Mouse (Mus musculus): ENCODE measurements around the gene Anapc11. TPM values are rescaled to one million over a fixed set of nuclear protein-coding genes. Genes with fewer than 3 reads are reported as not detected.

The Anapc11 gene
- total RNA-seq, 2 experiments from 2014 or later, result 21.9 to 110 TPM

GRCm38 (mm10) chr11:120634810-120635209 lies 36.6 kb downstream of the Anapc11 start:
- ATAC-seq (replicated peaks; ENCODE audit: low FRiP score, low TSS enrichment, poor library complexity, severe bottlenecking), result no peak

- ATAC-seq (replicated peaks; ENCODE audit: low FRiP score, low TSS enrichment, poor library complexity, severe bottlenecking), result no peak
Measured at GRCm38 (mm10) chr11:120641255-120641654, 43.0 kb downstream of the Anapc11 start.

- no peak for ATAC-seq (replicated peaks; ENCODE audit: low FRiP score, low TSS enrichment, poor library complexity, severe bottlenecking)
Measured at GRCm38 (mm10) chr11:120641869-120642268, 43.6 kb downstream of the Anapc11 start.

- ATAC-seq (replicated peaks; ENCODE audit: low FRiP score, low TSS enrichment, poor library complexity, severe bottlenecking), result peak; percentile 48
Measured at GRCm38 (mm10) chr11:120642939-120643600, 44.8 kb downstream of the Anapc11 start.

GRCm38 (mm10) chr11:120643601-120643987 lies 45.4 kb downstream of the Anapc11 start, which contains the start of gene Pycr1:
TSS of gene Pycr1 (minus strand) at chr11:120643769.
- ATAC-seq (replicated peaks; ENCODE audit: low FRiP score, low TSS enrichment, poor library complexity, severe bottlenecking), result peak; percentile 97

- no peak for ATAC-seq (replicated peaks; ENCODE audit: low FRiP score, low TSS enrichment, poor library complexity, severe bottlenecking)
Measured at GRCm38 (mm10) chr11:120647047-120647830, 49.0 kb downstream of the Anapc11 start.

GRCm38 (mm10) chr11:120648001-120648476 lies 49.8 kb downstream of the Anapc11 start, which contains the start of gene Myadml2:
TSS of gene Myadml2 (minus strand) at chr11:120648158.
- no peak for ATAC-seq (replicated peaks; ENCODE audit: low FRiP score, low TSS enrichment, poor library complexity, severe bottlenecking)

- no peak for ATAC-seq (replicated peaks; ENCODE audit: low FRiP score, low TSS enrichment, poor library complexity, severe bottlenecking)
Measured at GRCm38 (mm10) chr11:120651872-120652271, 53.7 kb downstream of the Anapc11 start.

GRCm38 (mm10) chr11:120654741-120655140 lies 56.5 kb downstream of the Anapc11 start:
- ATAC-seq (replicated peaks; ENCODE audit: low FRiP score, low TSS enrichment, poor library complexity, severe bottlenecking), result no peak

- no peak for ATAC-seq (replicated peaks; ENCODE audit: low FRiP score, low TSS enrichment, poor library complexity, severe bottlenecking)
Measured at GRCm38 (mm10) chr11:120657301-120657700, 59.1 kb downstream of the Anapc11 start.

Other genes with a start within 250 kb of the Anapc11 start
Only the 30 nearest of the 35 such genes appear.
- gene Nploc4, start 160.7 kb upstream of the Anapc11 start, total RNA-seq (2014; fragmentation: Nextera tagmentation), result 59.3 and 65.2 TPM in 2 replicates
- gene Nploc4, start 160.7 kb upstream of the Anapc11 start, total RNA-seq (2017), result 32.5 and 41.1 TPM in 2 replicates
- not detected in 2 replicates for gene Tspan10, start 155.8 kb upstream of the Anapc11 start, total RNA-seq (2014; fragmentation: Nextera tagmentation)
- not detected in 2 replicates for gene Tspan10, start 155.8 kb upstream of the Anapc11 start, total RNA-seq (2017)
- 0.37 TPM in 1 of 2 replicates, not detected in the other for gene Pde6g, start 144.9 kb upstream of the Anapc11 start, total RNA-seq (2014; fragmentation: Nextera tagmentation)
- 0.38 TPM in 1 of 2 replicates, not detected in the other for gene Pde6g, start 144.9 kb upstream of the Anapc11 start, total RNA-seq (2017)
- 8.0 and 20.5 TPM in 2 replicates for gene Oxld1, start 140.4 kb upstream of the Anapc11 start, total RNA-seq (2014; fragmentation: Nextera tagmentation)
- 14.0 and 27.9 TPM in 2 replicates for gene Oxld1, start 140.4 kb upstream of the Anapc11 start, total RNA-seq (2017)
- 36.1 and 67.6 TPM in 2 replicates for gene Ccdc137, start 140.3 kb upstream of the Anapc11 start, total RNA-seq (2014; fragmentation: Nextera tagmentation)
- 70.0 and 99.8 TPM in 2 replicates for gene Ccdc137, start 140.3 kb upstream of the Anapc11 start, total RNA-seq (2017)
- gene Arl16, start 130.8 kb upstream of the Anapc11 start, total RNA-seq (2014; fragmentation: Nextera tagmentation), result 11.2 and 14.7 TPM in 2 replicates
- 8.8 and 21.9 TPM in 2 replicates for gene Arl16, start 130.8 kb upstream of the Anapc11 start, total RNA-seq (2017)
- gene Mrpl12, start 113.8 kb upstream of the Anapc11 start, total RNA-seq (2014; fragmentation: Nextera tagmentation), result 165 and 221 TPM in 2 replicates
- gene Mrpl12, start 113.8 kb upstream of the Anapc11 start, total RNA-seq (2017), result 151 and 192 TPM in 2 replicates
- gene Slc25a10, start 106.6 kb upstream of the Anapc11 start, total RNA-seq (2014; fragmentation: Nextera tagmentation), result 16.9 and 27.2 TPM in 2 replicates
- 17.6 and 18.8 TPM in 2 replicates for gene Slc25a10, start 106.6 kb upstream of the Anapc11 start, total RNA-seq (2017)
- not detected in 2 replicates for gene Gcgr, start 67.7 kb upstream of the Anapc11 start, total RNA-seq (2014; fragmentation: Nextera tagmentation)
- not detected in 2 replicates for gene Gcgr, start 67.7 kb upstream of the Anapc11 start, total RNA-seq (2017)
- 60.4 and 62.7 TPM in 2 replicates for gene Mcrip1, start 48.7 kb upstream of the Anapc11 start, total RNA-seq (2014; fragmentation: Nextera tagmentation)
- 18.5 and 18.8 TPM in 2 replicates for gene Mcrip1, start 48.7 kb upstream of the Anapc11 start, total RNA-seq (2017)
- not detected in 2 replicates for gene Ppp1r27, start 47.3 kb upstream of the Anapc11 start, total RNA-seq (2014; fragmentation: Nextera tagmentation)
- gene Ppp1r27, start 47.3 kb upstream of the Anapc11 start, total RNA-seq (2017), result not detected in 2 replicates
- 236 and 270 TPM in 2 replicates for gene P4hb, start 25.2 kb upstream of the Anapc11 start, total RNA-seq (2014; fragmentation: Nextera tagmentation)
- 334 and 373 TPM in 2 replicates for gene P4hb, start 25.2 kb upstream of the Anapc11 start, total RNA-seq (2017)
- 248 and 334 TPM in 2 replicates for gene Arhgdia, start 16.8 kb upstream of the Anapc11 start, total RNA-seq (2014; fragmentation: Nextera tagmentation)
- 96.3 and 154 TPM in 2 replicates for gene Arhgdia, start 16.8 kb upstream of the Anapc11 start, total RNA-seq (2017)
- gene Alyref, start 56 bp upstream of the Anapc11 start, total RNA-seq (2014; fragmentation: Nextera tagmentation), result 157 and 232 TPM in 2 replicates
- gene Alyref, start 56 bp upstream of the Anapc11 start, total RNA-seq (2017), result 208 and 278 TPM in 2 replicates
- gene Npb, start 10.1 kb downstream of the Anapc11 start, total RNA-seq (2014; fragmentation: Nextera tagmentation), result 3.3 TPM in 1 of 2 replicates, not detected in the other
- not detected in 2 replicates for gene Npb, start 10.1 kb downstream of the Anapc11 start, total RNA-seq (2017)
- 74.6 and 87.3 TPM in 2 replicates for gene Pcyt2, start 19.5 kb downstream of the Anapc11 start, total RNA-seq (2014; fragmentation: Nextera tagmentation)
- gene Pcyt2, start 19.5 kb downstream of the Anapc11 start, total RNA-seq (2017), result 28.5 and 29.6 TPM in 2 replicates
- 62.8 and 79.3 TPM in 2 replicates for gene Sirt7, start 26.8 kb downstream of the Anapc11 start, total RNA-seq (2014; fragmentation: Nextera tagmentation)
- 39.8 and 48.3 TPM in 2 replicates for gene Sirt7, start 26.8 kb downstream of the Anapc11 start, total RNA-seq (2017)
- gene Mafg, start 35.2 kb downstream of the Anapc11 start, total RNA-seq (2014; fragmentation: Nextera tagmentation), result 26.0 and 31.6 TPM in 2 replicates
- 11.7 and 12.2 TPM in 2 replicates for gene Mafg, start 35.2 kb downstream of the Anapc11 start, total RNA-seq (2017)
- gene Pycr1, start 45.3 kb downstream of the Anapc11 start, total RNA-seq (2014; fragmentation: Nextera tagmentation), result 0.13 and 1.1 TPM in 2 replicates
- gene Pycr1, start 45.3 kb downstream of the Anapc11 start, total RNA-seq (2017), result 1.5 TPM in 1 of 2 replicates, not detected in the other
- 6.3 TPM in 1 of 2 replicates, not detected in the other for gene Myadml2, start 49.7 kb downstream of the Anapc11 start, total RNA-seq (2014; fragmentation: Nextera tagmentation)
- not detected in 2 replicates for gene Myadml2, start 49.7 kb downstream of the Anapc11 start, total RNA-seq (2017)
- gene Notum, start 62.8 kb downstream of the Anapc11 start, total RNA-seq (2014; fragmentation: Nextera tagmentation), result not detected in 2 replicates
- not detected in 2 replicates for gene Notum, start 62.8 kb downstream of the Anapc11 start, total RNA-seq (2017)
- 79.5 and 108 TPM in 2 replicates for gene Aspscr1, start 74.6 kb downstream of the Anapc11 start, total RNA-seq (2014; fragmentation: Nextera tagmentation)
- gene Aspscr1, start 74.6 kb downstream of the Anapc11 start, total RNA-seq (2017), result 15.5 and 52.7 TPM in 2 replicates
- 132 and 157 TPM in 2 replicates for gene Cenpx, start 115.3 kb downstream of the Anapc11 start, total RNA-seq (2014; fragmentation: Nextera tagmentation)
- 95.0 and 99.4 TPM in 2 replicates for gene Cenpx, start 115.3 kb downstream of the Anapc11 start, total RNA-seq (2017)
- 25.3 and 34.4 TPM in 2 replicates for gene Lrrc45, start 115.5 kb downstream of the Anapc11 start, total RNA-seq (2014; fragmentation: Nextera tagmentation)
- 37.0 and 38.1 TPM in 2 replicates for gene Lrrc45, start 115.5 kb downstream of the Anapc11 start, total RNA-seq (2017)
- gene Rac3, start 123.0 kb downstream of the Anapc11 start, total RNA-seq (2014; fragmentation: Nextera tagmentation), result 1.6 and 2.9 TPM in 2 replicates
- not detected in 2 replicates for gene Rac3, start 123.0 kb downstream of the Anapc11 start, total RNA-seq (2017)
- gene Dcxr, start 128.9 kb downstream of the Anapc11 start, total RNA-seq (2014; fragmentation: Nextera tagmentation), result 12.7 and 14.9 TPM in 2 replicates
- 6.2 and 10.2 TPM in 2 replicates for gene Dcxr, start 128.9 kb downstream of the Anapc11 start, total RNA-seq (2017)
- not detected in 2 replicates for gene Cbr2, start 133.7 kb downstream of the Anapc11 start, total RNA-seq (2014; fragmentation: Nextera tagmentation)
- gene Cbr2, start 133.7 kb downstream of the Anapc11 start, total RNA-seq (2017), result not detected in 2 replicates
- gene Hmga1b, start 164.4 kb downstream of the Anapc11 start, total RNA-seq (2014; fragmentation: Nextera tagmentation), result 2.5 and 12.0 TPM in 2 replicates
- gene Hmga1b, start 164.4 kb downstream of the Anapc11 start, total RNA-seq (2017), result 8.7 and 10.9 TPM in 2 replicates
- 43.1 and 47.2 TPM in 2 replicates for gene Rfng, start 185.8 kb downstream of the Anapc11 start, total RNA-seq (2014; fragmentation: Nextera tagmentation)
- 4.8 and 9.5 TPM in 2 replicates for gene Rfng, start 185.8 kb downstream of the Anapc11 start, total RNA-seq (2017)
- gene Gps1, start 185.9 kb downstream of the Anapc11 start, total RNA-seq (2014; fragmentation: Nextera tagmentation), result 107 TPM in 2 replicates
- 103 and 119 TPM in 2 replicates for gene Gps1, start 185.9 kb downstream of the Anapc11 start, total RNA-seq (2017)